Mouse (Mus musculus): ENCODE measurements around the gene Gm5591. TPM values are rescaled to one million over a fixed set of nuclear protein-coding genes. Genes with fewer than 3 reads are reported as not detected.

Gene Gm5591
- total RNA-seq (2023; ENCODE audit: inconsistent age): not detected in 4 replicates

GRCm38 (mm10) chr7:38528093-38528492 is at the start of gene Gm5591:
Gene Gm5591 (minus strand): TSS chr7:38528193.

